Mouse (Mus musculus) hindbrain, embryonic 16.5 days (tissue): ENCODE results near the gene Sox13. TPM values are rescaled to one million over a fixed set of nuclear protein-coding genes. Genes with fewer than 3 reads are reported as not detected.
"Not testable (repeated sequence)": the region's sequence is repeated elsewhere in the genome, so short reads cannot be mapped to it uniquely, and the experiment has no call there.

Source experiments
- ATAC-seq: fragments of 200-750 bp; cut with Nextera tagmentation; 2 replicates; pipeline ENCODE4 v1.8.0; 2017; ENCODE audit warnings: moderate TSS enrichment, moderate library complexity
- H3K27ac ChIP-seq: fragments of 300-500 bp; sonication (generic); 2 replicates; pipeline ENCODE4 v1.5.1; 2014; ENCODE audit warnings: low read depth, mild to moderate bottlenecking, control low read depth, low read length, moderate library complexity
- H3K27me3 ChIP-seq: fragments of 300-500 bp; sonication (generic); replicated peaks from 2 replicates; pipeline ENCODE4 v1.6.1; 2014; ENCODE audit warnings: low read length; ENCODE audit not compliant: control insufficient read depth, insufficient read depth
- H3K36me3 ChIP-seq: fragments of 300-500 bp; sonication (generic); 2 replicates; pipeline ENCODE4 v1.6.1; 2014; ENCODE audit warnings: mild to moderate bottlenecking, low read length, moderate library complexity, mixed read lengths; ENCODE audit not compliant: control insufficient read depth, insufficient read depth
- H3K4me1 ChIP-seq: fragments of 300-500 bp; sonication (generic); 2 replicates; pipeline ENCODE4 v1.6.1; 2014; ENCODE audit warnings: low read depth, low read length; ENCODE audit not compliant: control insufficient read depth, insufficient read depth
- H3K4me2 ChIP-seq: fragments of 300-500 bp; sonication (generic); 2 replicates; pipeline ENCODE4 v1.6.1; 2014; ENCODE audit warnings: mild to moderate bottlenecking, low read length, control low read depth, moderate library complexity
- H3K4me3 ChIP-seq: fragments of 300-500 bp; sonication (generic); 2 replicates; pipeline ENCODE4 v1.5.1; 2014; ENCODE audit warnings: mild to moderate bottlenecking, low read length, control low read depth, moderate library complexity
- H3K9ac ChIP-seq: fragments of 300-500 bp; sonication (generic); 2 replicates; pipeline ENCODE4 v1.6.1; 2014; ENCODE audit warnings: low read depth, mild to moderate bottlenecking, control low read depth, low read length, moderate library complexity
- H3K9me3 ChIP-seq: fragments of 300-500 bp; sonication (generic); 2 replicates; pipeline ENCODE4 v1.6.1; 2014; ENCODE audit warnings: mild to moderate bottlenecking, low read length, moderate library complexity; ENCODE audit not compliant: control insufficient read depth
- WGBS: fragments of 180-500 bp; shearing (Covaris S2); extraction: QIAGEN DNeasy Blood & Tissue Kit; methylation state at CpG from one replicate; pipeline ENCODE4 v1.1.7; 2014; 5-methylcytosine and 5-hydroxymethylcytosine counted together
- polyA plus RNA-seq: library from polyadenylated mRNA; unstranded; fragments of >200 nt; fragmentation: Nextera tagmentation; extraction: Ambion mirVana; gene quantifications from 2 replicates; pipeline ENCODE4 v1.2.1, GENCODE M21; 2015

The Sox13 gene
- polyA plus RNA-seq, 1 experiment from 2014 or later: 2.9 TPM

DNA sequence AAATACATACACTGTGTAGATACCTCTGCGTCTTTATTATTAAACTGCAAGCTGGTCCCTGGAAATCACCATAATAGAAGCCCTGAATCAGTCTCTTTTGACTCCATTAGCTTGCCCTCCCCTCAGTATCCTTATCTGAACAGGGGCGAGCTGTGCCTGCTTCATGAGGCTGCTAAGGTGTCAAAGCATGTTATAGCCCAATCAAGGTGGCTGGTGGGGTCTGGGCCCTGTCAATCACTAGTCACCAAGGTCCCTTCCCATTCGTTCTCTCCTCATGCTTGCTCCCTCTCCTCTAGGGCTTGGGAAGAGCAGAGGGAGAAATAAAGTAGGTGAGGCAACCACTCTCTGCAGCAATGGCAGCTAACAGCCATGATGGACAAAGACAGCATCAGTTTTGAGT, 77.0 kb downstream of the Sox13 start:
- no peak for ATAC-seq
- Histone ChIP-seq H3K9me3 (no peaks in the 10 kb centered on the region), H3K27ac (no peak overlapping the region), H3K27me3 (no peaks in the 10 kb centered on the region), H3K4me3 (no peak overlapping the region), H3K9ac (no peak overlapping the region), H3K4me1 (no peaks in the 10 kb centered on the region), H3K4me2 (no peak overlapping the region), H3K36me3 (no peaks in the 10 kb centered on the region)
- WGBS: 71% methylated on average over 3 of the region's 3 CpGs

DNA sequence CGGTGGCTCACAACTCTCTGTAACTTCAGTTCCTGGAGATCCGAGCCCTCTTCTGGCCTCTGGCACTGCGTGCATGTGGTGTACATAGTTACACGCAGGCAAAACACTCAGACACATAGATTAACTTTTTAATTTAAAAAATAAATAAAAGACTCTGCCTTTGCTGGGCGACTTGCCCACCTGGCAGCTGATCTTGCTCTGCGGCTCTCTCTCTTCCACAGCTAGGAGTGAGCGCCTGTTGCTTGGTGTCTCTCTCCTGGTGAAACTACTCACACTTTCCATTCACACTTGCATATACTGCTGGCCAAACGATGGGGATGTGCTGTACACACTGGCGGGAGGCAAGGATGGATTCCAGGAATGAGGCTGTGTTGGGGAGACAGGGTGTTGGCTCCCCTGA, 77.6 kb downstream of the Sox13 start:
- 87% methylated on average over 9 of the region's 9 CpGs for WGBS
- no peak overlapping the region for H3K4me3 ChIP-seq
- no peaks in the 10 kb centered on the region for H3K4me1 ChIP-seq
- no peaks in the 10 kb centered on the region for H3K36me3 ChIP-seq
- no peak overlapping the region for H3K9ac ChIP-seq
- no peak overlapping the region for H3K27ac ChIP-seq
- H3K4me2 ChIP-seq: no peak overlapping the region
- H3K27me3 ChIP-seq: no peaks in the 10 kb centered on the region
- ATAC-seq: no peak
- H3K9me3 ChIP-seq: no peaks in the 10 kb centered on the region

DNA sequence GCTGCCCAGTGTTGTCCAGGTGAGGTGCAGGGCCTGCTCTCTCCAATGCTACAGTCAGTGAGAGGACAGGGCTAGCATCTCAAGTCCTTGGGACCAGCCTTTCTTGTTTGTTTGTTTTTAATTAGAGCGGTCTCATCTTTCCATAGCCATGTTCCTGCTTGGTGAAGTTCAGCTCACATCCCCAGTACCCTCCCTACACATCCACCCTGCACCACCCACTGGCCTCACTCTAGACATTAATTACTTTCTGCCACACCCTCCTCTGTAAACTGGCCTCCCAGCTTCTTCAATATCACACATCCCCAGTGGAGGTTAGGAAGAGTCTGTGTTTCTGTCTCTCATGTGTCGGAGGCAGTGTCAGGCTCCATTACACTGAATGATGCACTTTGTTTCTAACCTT, 79.8 kb downstream of the Sox13 start:
- Histone ChIP-seq H3K9ac (no peak overlapping the region), H3K4me2 (no peak overlapping the region), H3K27ac (no peak overlapping the region), H3K27me3 (no peaks in the 10 kb centered on the region), H3K4me3 (no peak overlapping the region), H3K9me3 (no peaks in the 10 kb centered on the region), H3K36me3 (no peaks in the 10 kb centered on the region), H3K4me1 (no peaks in the 10 kb centered on the region)
- WGBS: 88% methylated on average over 2 of the region's 2 CpGs
- no peak for ATAC-seq

DNA sequence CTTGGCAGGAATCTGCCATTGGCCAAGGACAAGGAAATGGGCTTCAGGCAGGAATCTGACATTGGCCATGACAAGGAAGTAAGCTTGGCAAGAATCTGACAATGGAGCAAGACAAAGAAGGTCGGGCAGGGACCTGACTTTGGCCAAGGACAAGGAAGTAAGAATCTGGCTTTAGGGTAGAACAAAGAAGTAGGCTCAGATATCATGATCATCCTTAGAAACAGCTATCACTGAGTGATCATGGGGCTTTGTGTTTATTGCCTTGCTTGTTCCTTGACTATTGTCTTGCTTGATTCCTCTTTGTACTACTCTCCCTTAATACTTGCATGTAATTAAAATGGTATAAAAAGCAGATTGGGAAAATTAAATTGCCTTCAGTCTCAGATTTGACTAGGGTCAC, 83.8 kb downstream of the Sox13 start:
- not testable (repeated sequence) for H3K9ac ChIP-seq, H3K27ac ChIP-seq, H3K9me3 ChIP-seq, H3K36me3 ChIP-seq, H3K4me3 ChIP-seq, H3K27me3 ChIP-seq, H3K4me2 ChIP-seq, ATAC-seq, H3K4me1 ChIP-seq
- 68% methylated on average over 1 of the region's 1 CpGs for WGBS

DNA sequence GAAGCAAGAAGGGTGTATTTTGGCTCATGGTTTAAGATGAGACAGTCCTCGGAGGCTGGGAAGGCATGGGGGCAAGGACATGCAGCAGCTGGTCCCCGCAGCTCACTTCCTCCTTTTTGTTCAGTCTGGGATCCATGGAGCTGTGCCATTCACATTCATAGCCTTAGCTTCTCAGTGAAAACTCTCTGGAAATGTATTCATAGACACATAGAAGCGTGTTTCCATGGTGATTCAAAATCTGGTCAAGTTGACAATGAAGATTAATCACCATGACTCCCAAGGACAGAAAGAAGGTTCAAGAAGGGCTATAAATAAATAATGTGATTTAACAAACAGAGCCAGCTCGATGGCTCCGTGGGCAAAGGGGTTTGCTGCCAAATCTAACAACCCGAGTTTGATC, 90.2 kb downstream of the Sox13 start:
- Histone ChIP-seq H3K36me3 (no peaks in the 10 kb centered on the region), H3K27ac (no peak overlapping the region), H3K4me3 (no peak overlapping the region), H3K9me3 (no peaks in the 10 kb centered on the region), H3K27me3 (no peaks in the 10 kb centered on the region), H3K9ac (no peak overlapping the region), H3K4me1 (peaks cover 10% of the 10 kb centered on the region), H3K4me2 (no peak overlapping the region)
- WGBS: 54% methylated on average over 6 of the region's 6 CpGs
- ATAC-seq: no peak

DNA sequence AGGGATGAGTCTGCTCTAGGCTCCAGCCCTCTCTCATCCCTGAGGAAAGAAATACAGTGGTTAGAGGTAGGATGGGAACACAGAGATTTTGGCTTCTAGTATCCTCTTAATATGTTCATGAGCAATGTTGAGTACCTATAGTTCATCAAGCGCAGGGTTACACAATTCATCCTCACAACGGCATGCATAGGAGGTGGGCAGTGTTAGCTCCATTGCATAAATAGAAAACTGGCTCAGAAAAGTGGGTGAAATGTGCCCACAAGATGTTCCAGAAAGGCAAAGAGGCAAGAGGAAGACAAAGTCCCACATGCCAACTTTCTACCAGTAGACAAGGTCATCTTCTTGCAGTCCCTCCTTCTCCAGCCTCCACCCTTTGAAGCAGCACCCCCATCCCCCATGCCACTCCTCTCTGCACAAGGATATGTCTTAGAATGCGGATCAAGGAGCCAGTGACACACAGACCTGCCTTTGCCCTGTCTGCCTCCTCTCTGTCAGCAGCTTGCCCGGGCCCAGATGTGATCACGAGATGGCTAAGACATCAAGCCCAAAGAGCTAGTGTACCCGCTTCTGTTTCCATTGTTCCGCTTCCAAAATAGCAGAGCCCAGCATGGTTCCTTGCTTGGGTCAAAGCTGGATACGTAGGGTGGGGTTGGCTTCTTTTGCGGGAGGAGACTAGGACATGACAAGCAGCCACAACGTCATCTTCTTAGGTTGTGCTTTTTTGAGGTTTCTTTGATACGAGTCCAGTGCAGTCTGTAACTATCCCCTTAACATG, 91.3 kb downstream of the Sox13 start:
- no peak overlapping the region for H3K9ac ChIP-seq
- no peak overlapping the region for H3K4me2 ChIP-seq
- H3K4me3 ChIP-seq: no peak overlapping the region
- H3K36me3 ChIP-seq: no peaks in the 10 kb centered on the region
- no peak for ATAC-seq
- H3K27me3 ChIP-seq: no peaks in the 10 kb centered on the region
- H3K27ac ChIP-seq: no peak overlapping the region
- no peaks in the 10 kb centered on the region for H3K9me3 ChIP-seq
- WGBS: 90% methylated on average over 11 of the region's 11 CpGs
- peaks cover 10% of the 10 kb centered on the region for H3K4me1 ChIP-seq

Other genes starting within 250 kb of the Sox13 start
- gene Golt1a, start 114.6 kb downstream of the Sox13 start, polyA plus RNA-seq: not detected in 2 replicates
- gene Kiss1, start 102.5 kb downstream of the Sox13 start, polyA plus RNA-seq: not detected in 2 replicates
- 6.6 and 7.8 TPM in 2 replicates for gene Ren1, start 73.9 kb downstream of the Sox13 start, polyA plus RNA-seq
- 25.7 and 29.5 TPM in 2 replicates for gene Etnk2, start 60.8 kb downstream of the Sox13 start, polyA plus RNA-seq
- gene Snrpe, start 185.9 kb upstream of the Sox13 start, polyA plus RNA-seq: 325 and 332 TPM in 2 replicates
- not detected in 2 replicates for gene Zbed6, start 236.5 kb upstream of the Sox13 start, polyA plus RNA-seq
- gene Gm38394, start 236.9 kb upstream of the Sox13 start, polyA plus RNA-seq: 2.1 and 2.3 TPM in 2 replicates